Mouse (Mus musculus) liver, embryonic 13.5 days (tissue): ENCODE measurements around the gene Vapb. TPM values are rescaled to one million over a fixed set of nuclear protein-coding genes. Genes with fewer than 3 reads are reported as not detected.

Experiments
- ATAC-seq: fragments of 200-750 bp; cut with Nextera tagmentation; 2 replicates; pipeline ENCODE4 v1.8.0; 2017; ENCODE audit warnings: low read depth, mild to moderate bottlenecking, moderate number of reproducible peaks, moderate library complexity
- DNase-seq: peaks from one replicate; pipeline ENCODE4 v3.0.0; 2022
- H3K27ac ChIP-seq: fragments of 300-500 bp; sonication (generic); 2 replicates; pipeline ENCODE4 v1.5.1; 2015; ENCODE audit warnings: moderate library complexity, mild to moderate bottlenecking, inconsistent platforms
- H3K27me3 ChIP-seq: fragments of 300-500 bp; sonication (generic); 2 replicates; pipeline ENCODE4 v1.6.1; 2015; ENCODE audit warnings: mild to moderate bottlenecking, inconsistent platforms
- H3K36me3 ChIP-seq: fragments of 300-500 bp; sonication (generic); 2 replicates; pipeline ENCODE4 v1.6.1; 2015; ENCODE audit warnings: mild to moderate bottlenecking, inconsistent platforms
- H3K4me1 ChIP-seq: fragments of 300-500 bp; sonication (generic); replicated peaks from 2 replicates; pipeline ENCODE4 v1.6.1; 2015; ENCODE audit warnings: inconsistent platforms
- H3K4me2 ChIP-seq: fragments of 300-500 bp; sonication (generic); 2 replicates; pipeline ENCODE4 v1.6.1; 2015; ENCODE audit warnings: inconsistent platforms, mild to moderate bottlenecking, moderate library complexity
- H3K4me3 ChIP-seq: fragments of 300-500 bp; sonication (generic); replicated peaks from 2 replicates; pipeline ENCODE4 v1.5.1; 2015; ENCODE audit warnings: mild to moderate bottlenecking, inconsistent platforms
- H3K9ac ChIP-seq: fragments of 300-500 bp; sonication (generic); 2 replicates; pipeline ENCODE4 v1.6.1; 2015; ENCODE audit warnings: mild to moderate bottlenecking, inconsistent platforms
- H3K9me3 ChIP-seq: fragments of 300-500 bp; sonication (generic); replicated peaks from 2 replicates; pipeline ENCODE4 v1.6.1; 2016; ENCODE audit warnings: inconsistent platforms
- WGBS: fragments of 180-500 bp; shearing (Covaris S2); methylation state at CpG from one replicate; pipeline ENCODE4 v1.1.7; 2015; ENCODE audit not compliant: insufficient replicate concordance; 5-methylcytosine and 5-hydroxymethylcytosine counted together
- microRNA-seq: library from miRNA; unstranded; fragments of <30 nt; microRNA quantifications from one replicate; pipeline ENCODE4, GENCODE M21; 2016
- polyA plus RNA-seq: library from polyadenylated mRNA; unstranded; fragments of >200 nt; fragmentation: Nextera tagmentation; extraction: Ambion mirVana; gene quantifications from 2 replicates; pipeline ENCODE4 v1.2.1, GENCODE M21; 2015

The Vapb gene
- polyA plus RNA-seq, 1 experiment from 2014 or later = 6.5 TPM

- H3K36me3 ChIP-seq = no peaks in the 10 kb centered on the region
Observed at GRCm38 (mm10) chr2:173811850-173812249, 74.5 kb downstream of the Vapb start.

DNA sequence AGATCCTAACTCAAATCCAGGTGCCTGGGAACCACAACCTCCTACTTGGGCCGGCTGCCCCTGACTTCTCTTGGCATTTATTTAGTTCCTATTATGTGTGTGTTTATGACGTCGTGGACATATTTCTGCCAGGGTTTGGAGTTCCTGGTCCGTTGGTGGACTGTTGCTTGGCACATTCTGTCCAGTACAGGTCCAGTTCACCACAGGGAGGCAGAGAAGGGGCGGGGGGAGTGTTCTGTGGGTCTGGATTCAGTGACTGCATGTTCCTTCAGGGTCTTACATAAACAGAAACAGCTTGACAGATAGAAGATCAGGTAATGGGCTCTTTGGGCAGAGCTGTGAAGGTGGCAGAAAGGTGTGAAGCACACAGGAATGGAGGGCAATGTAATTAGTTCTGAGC is 75.8 kb downstream of the Vapb start:
- DNase-seq = no peak

More at GRCm38 (mm10) chr2:173811850-173812249, 74.5 kb downstream of the Vapb start:
- Histone ChIP-seq H3K4me3 (no peak overlapping the region), H3K4me2 (no peak overlapping the region), H3K27ac (no peak overlapping the region), H3K9me3 (no peaks in the 10 kb centered on the region), H3K4me1 (no peaks in the 10 kb centered on the region), H3K27me3 (no peaks in the 10 kb centered on the region), H3K9ac (no peak overlapping the region)
- WGBS = 59% methylated on average over 8 of the region's 8 CpGs
- ATAC-seq (no peak), DNase-seq (no peak)

GRCm38 (mm10) chr2:173826287-173826686 is 89.0 kb downstream of the Vapb start:
- Histone ChIP-seq H3K9me3 (no peaks in the 10 kb centered on the region), H3K4me2 (no peak overlapping the region), H3K9ac (no peak overlapping the region), H3K4me1 (no peaks in the 10 kb centered on the region), H3K36me3 (no peaks in the 10 kb centered on the region), H3K27ac (no peak overlapping the region), H3K4me3 (no peak overlapping the region), H3K27me3 (no peaks in the 10 kb centered on the region)
- ATAC-seq = no peak
- no peak for DNase-seq
- WGBS = 62% methylated on average over 4 of the region's 4 CpGs

More for the DNA sequence above, 75.8 kb downstream of the Vapb start:
- ATAC-seq = no peak
- no peak overlapping the region for H3K27ac ChIP-seq
- H3K9ac ChIP-seq = no peak overlapping the region
- WGBS = 60% methylated on average over 5 of the region's 5 CpGs
- no peaks in the 10 kb centered on the region for H3K4me1 ChIP-seq
- no peaks in the 10 kb centered on the region for H3K9me3 ChIP-seq
- no peak overlapping the region for H3K4me2 ChIP-seq
- H3K4me3 ChIP-seq = no peak overlapping the region
- H3K36me3 ChIP-seq = no peaks in the 10 kb centered on the region
- no peaks in the 10 kb centered on the region for H3K27me3 ChIP-seq

DNA sequence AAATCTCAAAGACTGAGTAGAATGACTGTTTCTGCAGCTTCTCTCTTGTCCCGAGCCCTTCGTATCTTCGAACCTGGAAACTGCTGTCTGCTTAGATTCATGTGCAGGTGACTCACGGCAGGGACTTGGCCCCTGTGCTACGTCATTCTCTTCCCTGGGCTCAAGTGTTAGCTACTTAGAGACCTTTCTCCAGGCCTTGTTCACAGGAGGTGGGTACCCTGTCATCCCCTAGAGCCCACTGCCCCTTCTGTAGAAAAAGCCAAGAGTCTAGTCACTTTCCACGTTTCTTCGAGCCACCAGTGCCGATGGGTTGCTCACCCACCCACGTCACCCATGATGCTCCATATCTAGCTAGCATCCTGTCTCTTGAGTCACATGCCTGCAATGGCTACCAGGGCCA is 89.9 kb downstream of the Vapb start:
- 78% methylated on average over 9 of the region's 9 CpGs for WGBS
- no peak for DNase-seq
- H3K9ac ChIP-seq = no peak overlapping the region
- H3K4me2 ChIP-seq = no peak overlapping the region
- H3K27ac ChIP-seq = no peak overlapping the region
- no peaks in the 10 kb centered on the region for H3K9me3 ChIP-seq
- no peaks in the 10 kb centered on the region for H3K27me3 ChIP-seq
- H3K4me1 ChIP-seq = no peaks in the 10 kb centered on the region
- ATAC-seq = no peak
- no peak overlapping the region for H3K4me3 ChIP-seq
- H3K36me3 ChIP-seq = no peaks in the 10 kb centered on the region

GRCm38 (mm10) chr2:173828134-173828533 is 90.8 kb downstream of the Vapb start:
- Histone ChIP-seq H3K4me2 (no peak overlapping the region), H3K9ac (no peak overlapping the region), H3K27me3 (no peaks in the 10 kb centered on the region), H3K4me1 (no peaks in the 10 kb centered on the region), H3K9me3 (no peaks in the 10 kb centered on the region), H3K4me3 (no peak overlapping the region), H3K27ac (no peak overlapping the region), H3K36me3 (no peaks in the 10 kb centered on the region)
- DNase-seq (no peak), ATAC-seq (no peak)
- 66% methylated on average over 6 of the region's 6 CpGs for WGBS

DNA sequence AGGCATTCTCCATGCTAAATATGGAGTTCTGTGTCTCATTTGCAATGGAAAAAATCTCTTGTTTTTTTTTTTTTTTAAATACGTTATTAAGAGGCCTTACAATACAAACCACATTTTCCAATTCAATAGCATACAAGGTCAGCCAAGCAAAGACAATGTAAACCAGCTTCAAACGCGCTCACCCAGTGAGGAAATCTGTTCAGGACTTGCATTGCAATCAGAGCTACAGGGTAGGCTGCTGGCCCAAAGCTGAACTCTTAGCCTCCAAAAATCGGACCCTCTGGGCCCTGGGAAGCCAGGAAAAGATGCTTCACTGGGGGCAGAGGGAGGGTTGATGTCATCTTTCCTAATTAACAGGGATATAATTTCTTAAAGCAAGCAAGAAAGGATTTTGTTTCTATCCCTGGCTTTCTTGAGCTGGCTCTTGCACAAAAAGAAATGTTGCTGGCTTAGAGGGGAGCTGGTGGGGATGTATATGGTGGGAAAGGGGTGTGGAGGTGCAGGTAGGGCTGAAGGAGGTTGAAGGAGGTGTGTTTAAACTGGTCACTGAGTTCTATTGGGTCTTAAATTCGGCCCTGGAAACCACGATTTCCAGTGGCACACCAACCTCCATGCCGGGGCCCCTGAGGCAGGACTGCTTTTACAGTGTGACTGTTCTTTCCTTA is 95.6 kb downstream of the Vapb start:
- no peaks in the 10 kb centered on the region for H3K9me3 ChIP-seq
- DNase-seq (no peak), ATAC-seq (no peak)
- no peak overlapping the region for H3K4me2 ChIP-seq
- H3K27ac ChIP-seq = no peak overlapping the region
- H3K27me3 ChIP-seq = no peaks in the 10 kb centered on the region
- no peaks in the 10 kb centered on the region for H3K36me3 ChIP-seq
- WGBS = 64% methylated on average over 7 of the region's 7 CpGs
- H3K9ac ChIP-seq = no peak overlapping the region
- no peaks in the 10 kb centered on the region for H3K4me1 ChIP-seq
- no peak overlapping the region for H3K4me3 ChIP-seq

Small RNA genes within 50 kb of the gene (microRNA-seq; reads per million reads assigned to microRNA genes)
- not detected for gene Mir6340

Other genes starting within 250 kb of the Vapb start
- gene 1700021F07Rik, start 214.9 kb upstream of the Vapb start, polyA plus RNA-seq = not detected in 2 replicates
- gene Ankrd60, start 159.1 kb upstream of the Vapb start, polyA plus RNA-seq = not detected in 2 replicates
- gene Rab22a, start 77.8 kb upstream of the Vapb start, polyA plus RNA-seq = 14.5 and 18.2 TPM in 2 replicates
- not detected in 2 replicates for gene 1700010B08Rik, start 18.1 kb upstream of the Vapb start, polyA plus RNA-seq